Mouse (Mus musculus) forebrain, embryonic 13.5 days (tissue): Measurements from ENCODE around the gene Zfp689. TPM values are rescaled to one million over a fixed set of nuclear protein-coding genes. Genes with fewer than 3 reads are reported as not detected.

Experiments
- ATAC-seq: fragments of 200-750 bp; cut with Nextera tagmentation; 2 replicates; pipeline ENCODE4 v1.8.0; 2017
- H3K27ac ChIP-seq: fragments of 300-500 bp; sonication (generic); 2 replicates; pipeline ENCODE4 v1.5.1; 2015; ENCODE audit warnings: inconsistent platforms, mild to moderate bottlenecking, moderate library complexity
- H3K27me3 ChIP-seq: fragments of 300-500 bp; sonication (generic); 2 replicates; pipeline ENCODE4 v1.6.1; 2015; ENCODE audit warnings: mild to moderate bottlenecking, inconsistent platforms
- H3K36me3 ChIP-seq: fragments of 300-500 bp; sonication (generic); 2 replicates; pipeline ENCODE4 v1.6.1; 2015; ENCODE audit warnings: mild to moderate bottlenecking, inconsistent platforms; ENCODE audit not compliant: poor library complexity, severe bottlenecking
- H3K4me1 ChIP-seq: fragments of 300-500 bp; sonication (generic); 2 replicates; pipeline ENCODE4 v1.6.1; 2015; ENCODE audit warnings: inconsistent platforms
- H3K4me2 ChIP-seq: fragments of 300-500 bp; sonication (generic); 2 replicates; pipeline ENCODE4 v1.6.1; 2015; ENCODE audit warnings: inconsistent platforms, mild to moderate bottlenecking, moderate library complexity
- H3K4me3 ChIP-seq: fragments of 300-500 bp; sonication (generic); 2 replicates; pipeline ENCODE4 v1.5.1; 2015; ENCODE audit warnings: mild to moderate bottlenecking, inconsistent platforms
- H3K9ac ChIP-seq: fragments of 300-500 bp; sonication (generic); 2 replicates; pipeline ENCODE4 v1.6.1; 2015; ENCODE audit warnings: mild to moderate bottlenecking, inconsistent platforms
- H3K9me3 ChIP-seq: fragments of 300-500 bp; sonication (generic); replicated peaks from 2 replicates; pipeline ENCODE4 v1.6.1; 2016; ENCODE audit warnings: inconsistent platforms
- WGBS: fragments of 180-500 bp; shearing (Covaris S2); methylation state at CpG from one replicate; pipeline ENCODE4 v1.1.7; 2015; 5-methylcytosine and 5-hydroxymethylcytosine counted together
- microRNA-seq: library from miRNA; unstranded; fragments of <30 nt; microRNA quantifications from one replicate; pipeline ENCODE4, GENCODE M21; 2016
- polyA plus RNA-seq: library from polyadenylated mRNA; unstranded; fragments of >200 nt; fragmentation: Nextera tagmentation; extraction: Ambion mirVana; gene quantifications from 2 replicates; pipeline ENCODE4 v1.2.1, GENCODE M21; 2015

The Zfp689 gene
- polyA plus RNA-seq, 1 experiment from 2014 or later: 16.6 TPM

DNA sequence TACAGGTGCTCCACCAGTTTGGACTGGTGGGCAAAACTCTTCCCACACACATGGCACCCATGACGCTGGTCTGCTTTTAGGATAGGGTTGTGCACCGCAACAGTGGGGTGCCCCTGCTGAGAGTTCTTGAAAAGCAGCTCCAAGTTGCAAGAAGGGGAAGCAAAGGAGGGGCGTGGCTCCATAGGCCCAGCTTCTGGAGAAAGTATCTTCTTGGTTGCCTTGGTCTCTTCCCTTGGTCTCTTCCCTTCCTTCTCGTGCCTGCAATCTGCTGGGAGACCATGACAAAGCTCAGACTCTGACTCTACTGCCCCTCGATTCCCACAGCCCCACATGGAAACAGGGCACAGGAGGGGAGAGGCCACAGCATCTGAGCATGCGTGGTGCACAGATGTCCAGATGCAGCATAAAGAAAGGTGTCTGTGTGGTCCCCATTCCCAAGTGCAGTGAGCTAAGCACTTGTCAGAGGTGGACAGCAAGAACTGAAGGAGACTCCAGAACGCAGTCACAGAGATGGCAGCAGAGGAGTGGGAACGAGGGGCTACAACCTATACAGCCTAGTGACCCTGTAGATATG, 56.6 kb downstream of the Zfp689 start:
- Histone ChIP-seq H3K4me1 (peaks cover 17% of the 10 kb centered on the region), H3K4me2 (peak overlapping the region; percentile 78), H3K9me3 (no peaks in the 10 kb centered on the region), H3K27me3 (0 out of 2 replicates have a peak, but pooled peaks cover 9% of the 10 kb centered on the region), H3K4me3 (peak overlapping the region; percentile 71), H3K36me3 (peaks cover 14% of the 10 kb centered on the region), H3K27ac (0 out of 2 replicates have a peak overlapping the region, but pooled peaks have one; percentile 82), H3K9ac (peak overlapping the region; percentile 76)
- 83% methylated on average over 8 of the region's 8 CpGs for WGBS
- ATAC-seq: no peak

Small RNA genes within 50 kb of the gene (microRNA-seq; reads per million reads assigned to microRNA genes)
- gene Gm47278 (not detected), gene Mir7060 (not detected)

Other genes with a start within 250 kb of the Zfp689 start
- 24.9 and 27.3 TPM in 2 replicates for gene Tbc1d10b, start 240.7 kb downstream of the Zfp689 start, polyA plus RNA-seq
- gene Mylpf, start 240.3 kb downstream of the Zfp689 start, polyA plus RNA-seq: 9.0 and 9.8 TPM in 2 replicates
- gene Zfp553, start 216.1 kb downstream of the Zfp689 start, polyA plus RNA-seq: 68.9 and 73.1 TPM in 2 replicates
- 31.8 and 33.4 TPM in 2 replicates for gene Sept1, start 216.0 kb downstream of the Zfp689 start, polyA plus RNA-seq
- 53.9 and 54.2 TPM in 2 replicates for gene Zfp771, start 204.9 kb downstream of the Zfp689 start, polyA plus RNA-seq
- 224 and 229 TPM in 2 replicates for gene Dctpp1, start 188.4 kb downstream of the Zfp689 start, polyA plus RNA-seq
- gene Sephs2, start 175.1 kb downstream of the Zfp689 start, polyA plus RNA-seq: 51.1 and 53.2 TPM in 2 replicates
- gene Itgal, start 152.9 kb downstream of the Zfp689 start, polyA plus RNA-seq: 0.19 and 0.26 TPM in 2 replicates
- gene Zfp768, start 103.6 kb downstream of the Zfp689 start, polyA plus RNA-seq: 11.8 and 12.6 TPM in 2 replicates
- 6.4 and 8.6 TPM in 2 replicates for gene Zfp747, start 73.1 kb downstream of the Zfp689 start, polyA plus RNA-seq
- 5.3 and 5.5 TPM in 2 replicates for gene 9130019O22Rik, start 62.0 kb downstream of the Zfp689 start, polyA plus RNA-seq
- 6.0 and 7.2 TPM in 2 replicates for gene E430018J23Rik, start 55.5 kb downstream of the Zfp689 start, polyA plus RNA-seq
- 4.3 and 5.4 TPM in 2 replicates for gene Zfp764, start 42.3 kb downstream of the Zfp689 start, polyA plus RNA-seq
- gene Zfp688, start 27.1 kb downstream of the Zfp689 start, polyA plus RNA-seq: 30.3 and 36.2 TPM in 2 replicates
- gene Prr14, start 10.5 kb upstream of the Zfp689 start, polyA plus RNA-seq: 49.6 and 51.0 TPM in 2 replicates
- gene Fbrs, start 30.0 kb upstream of the Zfp689 start, polyA plus RNA-seq: 11.2 and 11.9 TPM in 2 replicates
- gene Srcap, start 62.8 kb upstream of the Zfp689 start, polyA plus RNA-seq: 50.3 and 55.2 TPM in 2 replicates
- 19.5 and 21.2 TPM in 2 replicates for gene Gm42715, start 70.4 kb upstream of the Zfp689 start, polyA plus RNA-seq
- gene Tmem265, start 112.2 kb upstream of the Zfp689 start, polyA plus RNA-seq: 5.0 and 5.7 TPM in 2 replicates
- 58.6 and 63.4 TPM in 2 replicates for gene Phkg2, start 124.2 kb upstream of the Zfp689 start, polyA plus RNA-seq
- gene Ccdc189, start 139.4 kb upstream of the Zfp689 start, polyA plus RNA-seq: 13.8 and 15.6 TPM in 2 replicates
- gene Rnf40, start 139.6 kb upstream of the Zfp689 start, polyA plus RNA-seq: 43.1 and 51.9 TPM in 2 replicates
- 18.6 and 22.0 TPM in 2 replicates for gene Zfp629, start 166.6 kb upstream of the Zfp689 start, polyA plus RNA-seq